Mouse (Mus musculus) bone marrow, adult 2 months (tissue): ENCODE data around the gene Ankrd49. TPM values are rescaled to one million over a fixed set of nuclear protein-coding genes. Genes with fewer than 3 reads are reported as not detected.

Experiments
- H3K27ac ChIP-seq: fragments of 200-500 bp; 2 replicates; pipeline ENCODE4 v1.5.1; 2012; ENCODE audit warnings: low read depth, mild to moderate bottlenecking, control low read depth, inconsistent platforms, low read length; ENCODE audit not compliant: control insufficient read depth, poor library complexity, insufficient read depth
- H3K4me1 ChIP-seq: fragments of 200-500 bp; 2 replicates; pipeline ENCODE4 v1.6.1; 2011; ENCODE audit warnings: low read length; ENCODE audit not compliant: control insufficient read depth, insufficient read depth
- H3K4me3 ChIP-seq: fragments of 200-500 bp; replicated peaks from 2 replicates; pipeline ENCODE3; 2011; ENCODE audit warnings: mild to moderate bottlenecking, low read depth, low read length, control low read depth; ENCODE audit not compliant: control insufficient read depth
- CTCF ChIP-seq: fragments of 200-500 bp; IDR thresholded peaks from 2 replicates; pipeline ENCODE4 v1.5.1; 2011; ENCODE audit warnings: low read length, control low read depth; ENCODE audit not compliant: control insufficient read depth, insufficient read depth
- POLR2A ChIP-seq: fragments of 200-500 bp; IDR thresholded peaks from 2 replicates; pipeline ENCODE4 v1.6.1; 2011; ENCODE audit warnings: low read depth, mild to moderate bottlenecking, control low read depth, low read length, borderline replicate concordance; ENCODE audit not compliant: control insufficient read depth
- WGBS: fragments of 180-500 bp; shearing (Covaris S2); methylation state at CpG from one replicate; pipeline ENCODE4 v1.1.7; 2018; 5-methylcytosine and 5-hydroxymethylcytosine counted together
- polyA plus RNA-seq: library from polyadenylated mRNA; stranded (reverse); fragments of >200 nt; gene quantifications from 2 replicates; pipeline ENCODE4 v1.2.4, GENCODE M21; 2011; ENCODE audit warnings: low replicate concordance; ENCODE audit not compliant: missing spikeins, insufficient read depth, insufficient read length

The Ankrd49 gene
- polyA plus RNA-seq, 1 experiment: 13.5 TPM

DNA sequence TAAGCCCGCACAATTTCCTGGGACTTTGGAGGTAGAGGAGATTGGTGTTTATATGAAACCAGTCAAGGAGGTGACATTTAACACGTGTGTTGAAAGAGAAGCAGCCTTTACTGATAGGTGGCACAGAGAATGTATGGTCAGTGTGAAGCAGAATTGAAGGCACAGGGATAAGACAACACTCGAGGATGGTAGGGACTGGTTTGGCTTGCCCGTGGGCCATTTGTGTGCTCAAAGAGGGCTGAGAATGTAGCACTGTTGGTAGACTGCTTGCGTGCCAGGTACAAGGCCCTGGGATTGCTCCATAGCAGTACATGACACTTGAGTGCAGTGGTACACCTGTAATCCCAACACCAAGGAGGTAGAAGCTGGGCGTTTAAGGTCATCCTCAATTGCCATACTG is 2.7 kb upstream of the Ankrd49 start:
- no peak overlapping the region for H3K4me3 ChIP-seq
- 91% methylated on average over 6 of the region's 6 CpGs for WGBS
- no peak overlapping the region for H3K27ac ChIP-seq
- no peaks in the 10 kb centered on the region for H3K4me1 ChIP-seq
- TF ChIP-seq CTCF (no peak), POLR2A (no peak)

DNA sequence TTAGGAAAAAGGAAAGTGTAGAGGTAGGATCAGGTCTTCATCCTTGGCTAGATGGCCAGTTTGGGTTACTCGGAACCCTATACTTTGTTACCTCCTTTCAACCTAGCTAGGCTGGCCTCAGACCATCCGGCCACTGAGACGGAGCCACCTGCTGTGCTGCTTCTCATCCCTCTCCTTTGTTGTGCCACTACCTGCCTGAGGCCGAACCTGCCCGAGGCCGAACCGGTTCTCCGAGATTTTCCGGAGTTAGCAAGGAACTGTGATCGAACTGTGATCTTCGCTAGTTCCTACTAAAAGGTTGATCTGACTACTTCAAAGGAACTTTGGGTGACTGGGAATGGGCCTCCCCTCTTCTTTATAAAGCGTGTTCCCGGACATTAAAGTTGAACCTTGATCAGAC is 6.3 kb downstream of the Ankrd49 start:
- Histone ChIP-seq H3K4me1 (no peaks in the 10 kb centered on the region), H3K27ac (no peak overlapping the region), H3K4me3 (no peak overlapping the region)
- TF ChIP-seq POLR2A (no peak), CTCF (no peak)
- 89% methylated on average over 13 of the region's 13 CpGs for WGBS

DNA sequence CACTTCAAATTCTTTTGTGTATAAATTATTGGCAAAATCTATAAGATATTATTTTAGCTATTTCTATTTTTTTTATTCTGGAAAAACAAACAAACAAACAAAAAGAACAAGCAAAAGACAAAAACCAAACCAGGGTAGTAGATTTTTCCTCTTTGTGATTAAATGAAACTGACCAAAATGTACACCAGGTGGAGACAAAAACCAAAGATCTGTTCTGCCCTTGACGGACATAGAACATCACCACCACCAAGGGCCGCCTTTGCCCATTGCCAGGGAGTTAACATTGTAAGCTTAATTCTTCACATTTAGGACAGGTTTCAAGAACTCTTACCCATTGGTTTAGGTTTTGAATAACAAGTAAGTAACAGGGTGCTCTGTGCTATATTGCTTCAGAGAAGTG is 10.8 kb downstream of the Ankrd49 start:
- TF ChIP-seq POLR2A (no peak), CTCF (0 out of 2 replicates have a peak, but pooled peaks have one; percentile 16)
- Histone ChIP-seq H3K4me1 (no peaks in the 10 kb centered on the region), H3K27ac (no peak overlapping the region), H3K4me3 (no peak overlapping the region)
- WGBS: 30% methylated on average over 2 of the region's 2 CpGs

DNA sequence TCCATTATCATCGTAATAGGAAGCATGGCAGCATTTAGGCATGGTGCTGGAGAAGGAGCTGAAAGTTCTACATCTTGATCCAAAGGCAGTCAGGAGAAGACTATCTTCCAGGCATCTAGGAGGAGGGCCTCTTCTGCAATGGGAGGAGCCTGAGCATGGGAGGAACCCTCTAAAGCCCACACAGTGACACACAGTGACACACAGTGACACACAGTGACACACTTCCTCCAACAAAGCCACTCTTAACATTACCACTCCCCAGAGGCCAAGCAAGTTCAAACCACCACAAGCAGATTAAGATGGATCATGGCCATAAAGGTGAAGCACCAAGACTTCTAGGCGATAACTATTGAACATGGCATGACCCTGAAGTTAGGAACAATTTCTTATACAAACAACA is 12.6 kb downstream of the Ankrd49 start:
- WGBS: 78% methylated on average over 2 of the region's 2 CpGs
- TF ChIP-seq CTCF: no peak
- no peak for TF ChIP-seq POLR2A
- Histone ChIP-seq H3K4me1 (no peaks in the 10 kb centered on the region), H3K27ac (no peak overlapping the region), H3K4me3 (no peak overlapping the region)

DNA sequence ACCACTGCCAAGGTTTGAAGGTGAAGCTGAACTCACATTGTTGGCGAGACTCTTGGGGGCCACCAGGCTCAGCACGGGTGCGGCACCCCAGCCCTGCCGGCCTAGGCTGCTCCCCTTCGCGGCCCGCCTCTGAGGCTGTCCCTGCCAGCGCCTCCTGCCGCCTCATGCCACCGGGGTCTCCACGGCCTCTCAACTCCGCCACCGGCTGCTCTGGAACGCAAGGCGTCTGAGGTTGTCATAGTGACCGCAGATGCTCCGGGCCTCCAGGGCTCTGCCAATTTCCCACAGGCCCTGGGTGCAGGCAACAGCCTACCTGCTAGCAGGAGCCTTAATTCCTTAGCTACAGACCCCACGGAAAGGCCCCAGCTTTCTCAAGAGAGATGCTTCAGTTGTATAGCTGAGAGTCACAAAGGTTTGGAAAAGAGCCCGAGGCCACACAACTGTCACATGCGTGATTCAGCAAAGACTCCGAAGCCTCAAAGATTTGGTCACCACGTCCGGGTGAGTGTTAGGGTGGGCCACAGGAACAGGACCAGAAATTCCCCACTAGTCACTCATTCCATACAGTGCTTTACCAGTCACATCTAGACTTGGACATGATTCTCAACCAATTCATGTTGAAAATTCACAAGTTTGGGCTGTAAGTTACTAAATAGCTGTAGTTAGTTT is 13.7 kb downstream of the Ankrd49 start, which contains the start of gene 1700012B09Rik:
TSS of gene 1700012B09Rik (minus strand) at position 228 of the 669 bp plus-strand sequence.
- WGBS: 19% methylated on average over 23 of the region's 23 CpGs
- Histone ChIP-seq H3K4me1 (no peaks in the 10 kb centered on the region), H3K27ac (no peak within 1 kb of the TSS), H3K4me3 (no peak within 1 kb of the TSS)
- no peak for TF ChIP-seq POLR2A
- no peak for TF ChIP-seq CTCF

DNA sequence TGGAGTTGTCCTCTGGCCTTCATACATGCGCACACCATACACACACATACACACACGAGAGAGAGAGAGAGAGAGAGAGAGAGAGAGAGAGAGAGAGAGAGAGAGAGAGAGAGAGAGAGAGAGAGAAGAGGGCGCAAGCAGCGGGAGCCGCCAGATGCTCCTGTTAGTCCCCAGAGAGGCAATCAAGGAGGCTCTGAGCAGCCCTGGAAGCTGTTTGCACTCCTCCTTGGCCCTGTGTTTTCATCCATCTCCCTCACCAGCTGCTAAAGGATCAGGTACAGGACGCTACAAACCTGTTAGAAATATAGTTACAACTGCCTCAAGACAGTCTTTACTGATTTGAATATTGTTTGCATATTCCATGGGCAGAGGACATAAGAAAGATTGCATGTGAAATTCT is 14.8 kb downstream of the Ankrd49 start:
- Histone ChIP-seq H3K4me3 (no peak overlapping the region), H3K4me1 (no peaks in the 10 kb centered on the region), H3K27ac (no peak overlapping the region)
- no peak for TF ChIP-seq POLR2A
- TF ChIP-seq CTCF: no peak
- 77% methylated on average over 5 of the region's 6 CpGs for WGBS

DNA sequence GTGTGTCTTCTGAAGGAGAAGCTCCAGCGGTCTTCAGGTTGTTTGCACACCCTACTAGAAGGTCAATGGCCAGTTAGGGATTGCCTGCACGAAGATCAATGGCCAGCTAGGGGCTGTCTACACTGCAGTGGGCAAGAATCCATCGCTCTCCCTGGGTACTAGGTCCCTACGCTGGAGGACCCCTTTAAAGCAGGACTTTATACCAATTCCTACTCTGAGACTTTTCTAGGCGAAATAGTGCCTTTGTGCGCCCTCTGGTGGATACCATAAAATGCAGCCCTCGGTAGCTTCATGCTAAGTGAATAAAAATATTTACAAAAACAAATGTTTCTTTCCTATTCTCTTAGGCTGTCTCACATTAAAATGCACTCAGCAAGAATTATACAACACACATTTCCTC is 19.9 kb downstream of the Ankrd49 start:
- no peak overlapping the region for H3K27ac ChIP-seq
- TF ChIP-seq POLR2A (no peak), CTCF (no peak)
- WGBS: 17% methylated on average over 7 of the region's 7 CpGs
- no peaks in the 10 kb centered on the region for H3K4me1 ChIP-seq
- no peak overlapping the region for H3K4me3 ChIP-seq

DNA sequence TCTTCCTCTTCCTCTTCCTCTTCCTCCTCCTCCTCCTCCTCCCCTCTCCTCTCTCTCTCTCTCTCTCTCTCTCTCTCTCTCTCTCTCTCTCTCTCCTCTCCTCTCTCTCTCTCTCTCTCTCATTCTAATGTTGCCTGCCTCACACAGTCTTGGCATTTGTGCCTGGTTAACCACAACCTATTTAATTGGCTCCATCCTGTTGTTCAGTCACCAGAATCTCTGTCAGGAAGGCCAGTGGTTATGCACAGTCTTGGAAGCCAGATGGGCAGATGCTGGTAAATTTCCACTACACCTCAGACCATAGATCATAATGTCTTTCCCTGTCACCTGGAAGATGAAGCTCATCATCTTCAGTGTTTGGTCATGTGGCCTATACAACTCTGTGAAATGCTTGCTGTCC is 25.4 kb downstream of the Ankrd49 start:
- Histone ChIP-seq H3K27ac (no peak overlapping the region; the same call in 1 of the 2 replicates), H3K4me1 (peaks cover 2% of the 10 kb centered on the region; the same call in 1 of the 2 replicates), H3K4me3 (no peak overlapping the region)
- TF ChIP-seq POLR2A (no peak), CTCF (no peak)
